Mouse (Mus musculus) layer of hippocampus, adult 18-20 months (tissue): ENCODE data around the gene Dnaic2. TPM values are rescaled to one million over a fixed set of nuclear protein-coding genes. Genes with fewer than 3 reads are reported as not detected.

Source experiments
- DNase-seq, 2 experiments: peaks; one replicate each; pipeline ENCODE4 v3.0.0; 2022; ENCODE audit warnings: low spot score in 2 of 2
- long read RNA-seq: library from polyadenylated mRNA; stranded (forward); transcript quantifications from one replicate; pipeline ENCODE4 v2.0.0, GENCODE M21; 2021
- total RNA-seq, 2 experiments: library from RNA; stranded (reverse); gene quantifications; 2 replicates each; pipeline ENCODE4 v1.2.3; 2021

The Dnaic2 gene
- 1 to 10 TPM; 1.6 to 2.1 TPM for total RNA-seq
- long read RNA-seq, partial matches to known transcripts, result 0 of 1 reads
- long read RNA-seq, other reads (novel, unspliced or antisense), result 1 of 1 reads

DNA sequence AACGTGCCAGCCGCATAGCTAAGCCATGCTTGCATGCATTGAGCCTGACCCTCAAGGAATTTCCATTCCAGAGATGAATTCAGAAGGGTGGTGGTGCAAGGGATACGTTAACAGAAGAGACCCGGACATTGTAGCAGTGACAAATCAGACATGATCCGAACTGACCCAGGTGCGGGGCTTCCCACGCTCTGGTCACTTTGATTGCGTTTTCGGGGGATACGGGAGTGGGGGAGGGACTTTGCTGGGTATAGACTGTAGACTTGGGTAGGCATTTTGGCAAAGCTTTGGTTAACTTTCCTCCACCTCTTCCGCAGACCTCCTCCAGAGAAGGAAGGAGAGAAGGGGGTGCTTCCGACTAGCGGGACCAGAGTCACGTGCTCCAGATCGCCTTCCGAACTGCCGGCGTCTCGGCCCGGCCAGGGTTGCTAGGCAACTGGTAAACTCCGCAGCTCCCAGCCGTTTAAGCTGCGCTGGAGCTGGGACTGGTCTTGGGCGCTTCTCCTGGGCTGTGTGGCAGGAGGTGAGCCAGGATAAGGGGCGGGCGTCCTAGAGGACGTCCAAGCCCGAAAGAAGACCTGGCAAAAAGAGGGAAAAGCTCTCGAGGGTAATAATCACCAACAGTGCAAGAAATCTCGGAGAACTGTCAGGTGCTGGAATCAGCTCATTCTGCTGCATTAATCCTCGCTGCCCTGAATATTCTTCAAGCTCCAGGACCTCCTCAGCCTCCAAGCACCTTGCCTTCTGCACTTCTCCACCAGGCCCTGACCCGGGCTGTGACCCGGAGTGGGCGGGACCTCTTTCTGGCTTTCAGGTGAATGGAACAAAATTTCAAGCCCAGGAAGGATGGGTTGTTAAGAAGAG is at the start of gene Dnaic2:
TSS of gene Dnaic2 (plus strand) at position 444 of the 861 bp plus-strand sequence.
- DNase-seq, result peak; percentile 65 to 74

DNA sequence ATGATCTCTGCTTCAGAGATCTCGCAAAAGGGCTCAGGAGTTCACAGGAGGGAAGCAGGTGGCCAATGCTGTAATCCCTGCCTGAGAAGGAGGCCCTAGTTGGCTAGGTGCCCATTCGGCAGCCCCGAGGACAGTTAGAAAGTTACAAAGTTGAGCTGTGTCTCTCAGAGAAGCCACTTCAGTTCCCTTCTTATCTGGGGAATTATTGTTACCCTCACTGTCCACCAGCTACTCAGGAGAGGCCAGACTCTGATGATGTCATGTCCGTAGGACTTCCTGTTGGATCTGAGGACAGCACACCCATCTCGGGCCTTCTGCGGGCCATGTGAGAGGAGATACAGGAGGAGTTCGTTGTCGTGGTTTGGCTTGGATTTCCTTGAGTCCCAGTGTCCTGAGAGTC is 47.6 kb upstream of the Dnaic2 start:
- DNase-seq, result no peak

DNA sequence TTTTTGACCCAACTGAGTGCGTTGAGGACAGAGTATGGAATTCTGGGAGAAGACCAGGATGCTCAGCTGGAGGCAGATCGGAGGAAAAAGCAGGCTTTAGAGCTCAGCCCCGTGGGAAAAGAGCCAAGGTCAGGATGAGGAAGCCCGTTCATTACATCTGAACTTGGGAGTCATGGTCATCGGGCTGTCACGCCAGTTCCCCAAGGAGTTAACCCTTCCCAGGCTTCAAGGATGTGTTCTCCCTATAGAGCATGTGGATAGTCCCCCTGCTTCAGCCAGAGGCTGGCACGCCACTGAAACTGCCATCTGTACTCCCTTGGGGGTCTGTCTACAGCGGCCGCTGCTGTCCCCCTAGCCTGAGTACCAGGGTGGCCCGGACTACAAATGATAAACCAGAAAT is 46.9 kb upstream of the Dnaic2 start:
- no peak for DNase-seq

DNA sequence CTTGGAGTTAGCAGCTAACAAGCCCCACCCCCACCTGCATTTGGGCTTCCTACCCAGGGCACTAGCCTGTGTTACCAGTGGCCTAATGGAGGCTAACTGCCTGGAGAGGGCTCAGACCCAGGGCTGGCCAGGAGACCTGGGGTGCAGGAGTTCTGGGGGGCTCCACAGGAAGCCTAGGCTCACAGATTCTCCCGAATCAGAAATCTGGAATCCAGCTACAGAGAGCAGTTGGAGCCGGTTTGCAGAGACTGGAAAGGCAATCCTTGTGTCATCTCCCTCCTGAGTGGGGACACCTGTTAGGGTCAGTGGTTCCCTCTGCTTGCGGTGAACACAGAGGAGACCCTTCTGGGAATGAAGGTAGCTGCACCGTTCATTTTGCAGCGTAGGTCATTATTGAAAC is 46.2 kb upstream of the Dnaic2 start:
- DNase-seq, result no peak

- no peak for DNase-seq
Measured at GRCm38 (mm10) chr11:114682321-114682900, 44.8 kb upstream of the Dnaic2 start.

DNA sequence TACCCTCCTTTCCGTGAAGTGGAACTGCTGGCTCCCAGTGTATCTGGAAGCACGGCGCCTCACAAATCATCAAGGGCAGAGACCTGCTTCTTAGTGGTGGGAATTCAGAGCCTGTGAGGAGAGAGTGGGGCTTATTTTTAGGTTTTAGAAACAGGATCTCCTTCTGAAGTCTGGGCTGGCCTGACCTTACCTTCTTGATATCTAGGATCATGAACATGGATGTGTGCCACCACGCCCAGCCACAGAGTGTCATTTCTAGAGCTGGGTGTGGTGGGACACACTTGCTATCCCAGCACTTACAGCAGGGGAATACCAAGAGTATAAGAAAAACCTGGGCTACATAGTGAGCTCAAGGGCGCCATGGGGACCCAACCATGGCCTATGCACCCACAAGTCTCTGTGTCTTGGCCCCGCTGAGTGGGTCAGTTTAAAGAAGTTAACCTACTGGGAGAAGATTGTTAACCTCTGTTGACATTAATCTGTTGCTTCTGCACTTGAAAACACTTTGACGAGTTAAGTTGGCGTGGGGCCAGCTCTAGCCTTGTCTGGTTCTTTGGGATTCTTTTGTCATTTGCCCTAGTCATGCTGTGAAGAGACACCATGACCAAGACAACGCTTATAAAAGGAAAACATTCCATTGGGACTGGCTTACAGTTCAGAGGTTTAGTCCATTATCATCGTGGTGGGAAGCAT is 44.0 kb upstream of the Dnaic2 start:
- DNase-seq, result no peak

DNA sequence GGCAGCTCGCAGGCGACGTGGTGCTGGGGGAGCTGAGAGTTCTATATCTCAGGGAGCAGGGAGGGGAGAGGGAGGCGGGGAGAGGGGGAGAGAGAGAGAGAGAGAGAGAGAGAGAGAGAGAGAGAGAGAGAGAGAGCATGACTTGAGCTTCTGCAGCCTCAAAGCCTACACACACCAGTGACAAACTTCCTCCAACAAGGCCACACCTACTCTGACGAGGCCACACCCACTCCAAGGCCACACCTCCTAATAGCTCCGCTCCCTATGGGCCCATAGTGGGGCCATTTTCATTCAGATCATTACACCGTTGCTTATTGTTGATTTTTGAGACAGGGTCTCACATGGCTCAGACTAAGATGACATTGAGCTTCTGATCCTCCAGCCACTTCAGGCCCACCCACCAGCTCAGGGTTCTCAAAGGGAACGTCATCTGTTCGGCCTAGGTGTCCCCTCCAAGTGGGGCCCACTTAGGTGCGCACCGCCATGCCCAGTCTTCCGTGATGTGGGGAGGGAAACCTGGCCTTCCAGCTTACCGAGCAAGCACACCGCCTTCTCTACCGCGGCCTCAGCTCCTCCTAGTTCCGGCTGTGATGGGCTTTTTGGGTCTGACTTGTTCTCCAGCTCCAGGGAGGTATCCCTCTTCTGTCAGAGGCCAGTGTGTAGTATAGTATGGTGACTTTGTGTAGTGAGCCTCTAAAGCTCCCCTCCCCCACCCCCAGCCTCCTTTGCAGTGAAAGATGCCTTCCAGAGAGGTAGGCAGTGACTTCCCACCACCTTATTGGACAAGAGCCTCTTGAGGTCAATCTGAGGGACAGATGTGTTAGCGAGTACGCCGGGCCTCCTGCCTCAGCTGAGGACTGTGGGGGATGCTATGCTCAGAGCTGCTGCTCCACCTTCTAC is 43.2 kb upstream of the Dnaic2 start:
- DNase-seq, result no peak

- DNase-seq, result no peak
Measured at GRCm38 (mm10) chr11:114684627-114685373, 42.4 kb upstream of the Dnaic2 start.

DNA sequence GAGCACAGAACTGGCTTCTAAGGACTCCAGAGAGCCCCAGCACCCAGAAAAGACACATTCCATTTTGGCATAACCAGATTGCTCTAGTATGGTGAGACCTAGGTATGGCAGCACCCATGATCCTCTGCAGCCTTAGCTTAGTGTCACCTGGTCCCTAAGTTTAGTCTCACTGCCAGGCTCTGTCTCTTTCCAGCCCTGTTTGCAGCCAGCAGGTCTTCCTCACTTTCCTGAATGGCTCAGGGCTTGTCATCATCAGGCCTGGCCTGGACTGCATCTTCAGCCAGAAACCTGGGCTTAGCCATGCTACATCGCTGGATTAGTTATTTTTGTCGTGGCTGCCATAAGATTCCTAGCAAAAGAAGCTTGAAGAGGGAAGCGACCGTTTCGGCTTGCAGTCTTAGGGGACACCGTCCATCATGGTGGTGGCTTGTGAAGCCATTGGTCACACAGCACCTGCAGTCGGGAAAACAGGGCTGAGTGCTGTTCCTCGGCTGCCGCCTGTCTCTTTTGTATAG is 41.6 kb upstream of the Dnaic2 start:
- DNase-seq, result no peak

GRCm38 (mm10) chr11:114686221-114686959 is 40.8 kb upstream of the Dnaic2 start:
- no peak for DNase-seq

- DNase-seq, result no peak
Measured at GRCm38 (mm10) chr11:114687574-114688188, 39.5 kb upstream of the Dnaic2 start.

DNA sequence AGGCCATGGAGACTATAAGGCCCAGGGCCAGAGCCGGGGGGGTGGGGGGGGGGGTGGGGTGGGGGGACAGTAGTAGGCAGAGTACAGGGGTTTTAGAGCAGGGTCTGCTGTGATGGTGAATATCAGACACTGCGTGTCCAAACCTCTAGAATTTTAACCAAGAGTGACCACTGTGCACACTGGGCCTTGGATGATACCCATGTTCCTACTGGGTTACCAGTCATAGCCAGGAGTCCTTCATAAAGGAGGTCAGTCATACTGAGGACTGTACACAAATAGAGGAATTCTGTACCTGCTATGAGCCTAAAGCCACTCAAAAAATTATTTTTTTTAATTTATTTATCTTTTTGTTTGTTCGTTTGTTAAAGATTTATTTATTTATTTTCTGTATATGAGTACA is 38.5 kb upstream of the Dnaic2 start:
- no peak for DNase-seq

- no peak for DNase-seq
Measured at GRCm38 (mm10) chr11:114690192-114690591, 37.0 kb upstream of the Dnaic2 start.

- DNase-seq, result no peak
Measured at GRCm38 (mm10) chr11:114691454-114692182, 35.6 kb upstream of the Dnaic2 start.

DNA sequence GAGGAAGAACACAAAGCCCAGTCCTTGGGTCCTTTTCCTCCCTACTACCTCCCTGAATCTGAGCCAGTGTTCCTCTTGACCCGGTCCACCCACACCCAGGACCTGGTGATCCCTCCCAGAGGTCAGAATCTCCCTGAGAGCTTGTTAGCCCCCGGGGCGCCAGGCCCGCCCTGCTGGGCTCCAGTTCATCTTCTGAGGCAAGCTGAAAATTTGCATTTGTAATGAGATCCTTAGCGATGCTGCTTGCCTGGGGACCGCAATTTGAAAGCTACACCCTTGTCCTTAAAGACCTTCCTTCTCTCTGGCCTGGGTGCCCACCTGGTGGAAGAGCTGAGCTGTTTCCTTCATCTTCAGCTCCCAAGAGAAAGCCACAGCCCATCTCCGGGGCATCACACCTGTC is 34.6 kb upstream of the Dnaic2 start:
- no peak for DNase-seq

DNA sequence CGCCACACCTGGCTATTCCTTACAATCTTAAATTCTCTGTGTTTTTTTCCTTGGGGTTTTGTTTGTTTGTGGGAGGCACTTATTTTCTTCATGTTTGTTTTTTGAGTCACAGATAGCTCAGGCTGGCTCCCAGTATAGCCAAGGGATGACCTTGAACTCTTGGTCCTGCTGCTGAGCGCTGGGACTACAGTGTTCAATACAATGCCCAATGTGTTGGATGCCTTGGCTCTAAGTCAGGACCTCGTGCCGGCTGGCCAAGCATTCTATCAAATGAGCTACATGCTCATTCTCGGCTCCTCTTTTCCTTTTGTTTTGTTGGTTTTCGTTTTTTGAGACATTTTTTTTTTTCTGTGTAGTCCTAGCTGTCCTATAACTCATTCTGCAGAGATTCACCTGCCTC is 33.8 kb upstream of the Dnaic2 start:
- DNase-seq, result no peak

- DNase-seq, result no peak
Measured at GRCm38 (mm10) chr11:114694451-114694850, 32.8 kb upstream of the Dnaic2 start.

GRCm38 (mm10) chr11:114698496-114698895 is 28.7 kb upstream of the Dnaic2 start:
- DNase-seq, result no peak
